Mouse (Mus musculus): ENCODE results near the gene Diaph3. TPM values are rescaled to one million over a fixed set of nuclear protein-coding genes. Genes with fewer than 3 reads are reported as not detected.

Gene Diaph3
- total and polyA plus RNA-seq, 3 experiments = 16.2 to 36.9 (median 17.5) TPM

DNA sequence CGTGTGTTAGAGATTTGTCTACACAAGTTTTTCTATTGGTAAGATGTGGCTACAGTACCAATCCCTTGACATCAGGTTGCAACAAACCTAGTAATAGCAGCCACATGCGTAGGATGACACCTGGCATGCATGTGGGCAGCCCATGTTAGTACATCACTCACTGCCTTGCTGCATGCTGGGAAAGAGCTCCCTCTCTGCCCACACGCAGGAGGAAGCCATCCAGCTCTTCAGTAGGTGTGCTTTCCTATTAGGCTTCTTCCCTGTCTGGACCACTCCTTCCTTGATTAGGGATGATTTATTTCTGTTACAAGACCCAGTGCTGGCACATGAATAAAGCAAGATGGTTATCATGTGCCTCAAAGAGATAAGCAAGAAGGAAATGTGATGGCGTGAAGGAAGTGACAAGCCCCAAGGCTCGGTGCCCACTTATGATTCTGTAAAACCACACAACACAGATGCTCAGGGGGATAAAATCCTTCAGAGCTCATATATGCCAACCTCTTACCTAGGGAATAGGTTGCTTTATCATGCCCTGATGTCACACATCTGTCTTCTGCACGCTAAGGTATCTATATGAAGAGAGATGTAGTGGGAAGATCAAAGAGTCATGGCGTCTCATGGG is 494.4 kb downstream of the Diaph3 start:
- no peaks in the 10 kb centered on the region for H3K9me3 ChIP-seq (replicated peaks; ENCODE audit: low read length)
- no peak overlapping the region for H3K4me3 ChIP-seq (replicated peaks in 1 of 3; ENCODE audit: low read depth in 2 of 3, low read length in 2 of 3, poor library complexity in 1 of 3)
- H3K4me2 ChIP-seq (ENCODE audit: insufficient read depth, low read depth, poor library complexity, severe bottlenecking) = no peak overlapping the region
- no peak overlapping the region for H3K27ac ChIP-seq (ENCODE audit: insufficient read depth, low read depth)
- H3K79me2 ChIP-seq (replicated peaks; ENCODE audit: control insufficient read depth, extremely low read depth, insufficient read depth, poor library complexity, severe bottlenecking) = no peaks in the 10 kb centered on the region
- dilution Hi-C loops (cut with MboI; ENCODE audit: extremely low pct_ligation_motif_present, extremely low pct_unique_long_range_greater_than_20kb, low sequenced_read_pairs) (no loop called here), in situ Hi-C loops (cut with MboI; ENCODE audit: low pct_ligation_motif_present, low pct_unique_long_range_greater_than_20kb, low sequenced_read_pairs) (no loop called here)
- H3K36me3 ChIP-seq (replicated peaks in 1 of 2; ENCODE audit: control insufficient read depth in 1 of 2, insufficient read depth in 1 of 2, low read length in 1 of 2) = no peaks in the 10 kb centered on the region
- TF ChIP-seq ZMIZ1 (IDR thresholded peaks at IDR 0.05; ENCODE audit: low read depth, low read length) (no peak), USF1 (IDR thresholded peaks at IDR 0.05; ENCODE audit: low read depth, low read length) (no peak), CTCF (conservative IDR thresholded peaks at IDR 0.05 in 1 of 2, IDR thresholded peaks at IDR 0.05 in 1 of 2; ENCODE audit: low read depth in 2 of 2, low read length in 2 of 2) (no peak), ELF1 (IDR thresholded peaks at IDR 0.05; ENCODE audit: low read depth, low read length) (no peak), CHD2 (IDR thresholded peaks at IDR 0.05; ENCODE audit: low read length) (no peak), ZKSCAN1 (IDR thresholded peaks at IDR 0.05; ENCODE audit: borderline replicate concordance, low read depth, low read length) (no peak), ZC3H11A (IDR thresholded peaks at IDR 0.05; ENCODE audit: low read depth, low read length) (no peak), SMC3 (IDR thresholded peaks at IDR 0.05; ENCODE audit: low read depth, low read length) (no peak), TBP (conservative IDR thresholded peaks at IDR 0.05; ENCODE audit: low read depth, low read length) (no peak), JUND (conservative IDR thresholded peaks at IDR 0.05; ENCODE audit: low read depth, low read length) (no peak), KAT2A (IDR thresholded peaks at IDR 0.05; ENCODE audit: insufficient replicate concordance, low read length) (no peak), ETS1 (conservative IDR thresholded peaks at IDR 0.05; ENCODE audit: low read depth, low read length) (no peak), MYC (IDR thresholded peaks at IDR 0.05; ENCODE audit: low read depth, low read length) (no peak), IRF4 (IDR thresholded peaks at IDR 0.05; ENCODE audit: low read depth, low read length) (no peak), NRF1 (IDR thresholded peaks at IDR 0.05; ENCODE audit: low read depth, low read length) (no peak), BHLHE40 (IDR thresholded peaks at IDR 0.05; ENCODE audit: low read depth, low read length) (no peak), POLR2A (IDR thresholded peaks at IDR 0.05; ENCODE audit: low read depth, low read length) (no peak), PAX5 (IDR thresholded peaks at IDR 0.05; ENCODE audit: low read length) (no peak)
- no peak overlapping the region for H3K9ac ChIP-seq (ENCODE audit: insufficient read depth, low read depth)
- peaks cover 0 to 5% of the 10 kb centered on the region in 2 experiments; a peak in 1 of 4 replicates for H3K4me1 ChIP-seq (ENCODE audit: control insufficient read depth in 1 of 2, insufficient read depth in 2 of 2)
- no peak for DNase-seq (ENCODE audit: extremely low read depth)
- H3K27me3 ChIP-seq (replicated peaks) = no peaks in the 10 kb centered on the region

DNA sequence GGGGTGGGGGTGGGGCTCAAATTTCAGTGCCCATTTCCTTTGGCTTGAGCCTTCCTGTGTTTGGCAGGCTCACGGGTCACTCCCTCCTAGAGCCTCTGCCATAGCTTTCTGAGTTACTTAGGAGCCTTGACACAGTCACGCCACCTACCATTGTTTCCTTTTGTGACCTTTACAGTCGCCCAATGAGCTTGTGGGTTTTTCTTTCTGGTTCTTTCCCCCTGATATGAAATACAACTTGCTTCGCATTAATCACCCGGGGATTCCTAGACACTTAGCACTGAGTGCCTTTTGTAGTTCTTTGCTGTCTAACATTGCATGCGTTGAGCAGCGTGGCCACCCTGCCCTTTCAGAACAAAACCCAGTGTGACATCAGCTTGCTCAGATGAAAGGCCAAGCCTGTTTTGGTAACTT is 498.2 kb downstream of the Diaph3 start:
- dilution Hi-C loops (cut with MboI; ENCODE audit: extremely low pct_ligation_motif_present, extremely low pct_unique_long_range_greater_than_20kb, low sequenced_read_pairs) = no loop called here
- Histone ChIP-seq H3K36me3 (replicated peaks in 1 of 2; ENCODE audit: control insufficient read depth in 1 of 2, insufficient read depth in 1 of 2, low read length in 1 of 2) (no peaks in the 10 kb centered on the region), H3K27ac (ENCODE audit: insufficient read depth, low read depth) (no peak overlapping the region), H3K79me2 (replicated peaks; ENCODE audit: control insufficient read depth, extremely low read depth, insufficient read depth, poor library complexity, severe bottlenecking) (no peaks in the 10 kb centered on the region), H3K9ac (ENCODE audit: insufficient read depth, low read depth) (no peak overlapping the region), H3K9me3 (replicated peaks; ENCODE audit: low read length) (no peaks in the 10 kb centered on the region), H3K4me3 (replicated peaks in 1 of 3; ENCODE audit: low read depth in 2 of 3, low read length in 2 of 3, poor library complexity in 1 of 3) (no peak overlapping the region), H3K4me2 (ENCODE audit: insufficient read depth, low read depth, poor library complexity, severe bottlenecking) (no peak overlapping the region; the same call in none of the 2 replicates), H3K4me1 (ENCODE audit: control insufficient read depth in 1 of 2, insufficient read depth in 2 of 2) (peaks cover 0 to 5% of the 10 kb centered on the region in 2 experiments; a peak in 1 of 4 replicates), H3K27me3 (replicated peaks) (no peaks in the 10 kb centered on the region)
- TF ChIP-seq ZKSCAN1 (IDR thresholded peaks at IDR 0.05; ENCODE audit: borderline replicate concordance, low read depth, low read length) (no peak), TCF12 (IDR thresholded peaks at IDR 0.05; ENCODE audit: low read depth, low read length) (no peak), MYC (IDR thresholded peaks at IDR 0.05; ENCODE audit: low read depth, low read length) (no peak), ZC3H11A (IDR thresholded peaks at IDR 0.05; ENCODE audit: low read depth, low read length) (no peak), MAFK (IDR thresholded peaks at IDR 0.05; ENCODE audit: insufficient replicate concordance, low read length) (no peak), MXI1 (IDR thresholded peaks at IDR 0.05; ENCODE audit: low read depth, low read length) (no peak), JUN (IDR thresholded peaks at IDR 0.05; ENCODE audit: insufficient read depth, low read depth, low read length) (no peak), EP300 (IDR thresholded peaks at IDR 0.05; ENCODE audit: low read length) (no peak), USF1 (IDR thresholded peaks at IDR 0.05; ENCODE audit: low read depth, low read length) (no peak), SIN3A (IDR thresholded peaks at IDR 0.05; ENCODE audit: low read length) (no peak), BHLHE40 (IDR thresholded peaks at IDR 0.05; ENCODE audit: low read depth, low read length) (no peak), IRF4 (IDR thresholded peaks at IDR 0.05; ENCODE audit: low read depth, low read length) (no peak), CTCF (conservative IDR thresholded peaks at IDR 0.05 in 1 of 2, IDR thresholded peaks at IDR 0.05 in 1 of 2; ENCODE audit: low read depth in 2 of 2, low read length in 2 of 2) (no peak), E2F4 (IDR thresholded peaks at IDR 0.05; ENCODE audit: insufficient replicate concordance, low read depth, low read length) (no peak), RAD21 (IDR thresholded peaks at IDR 0.05; ENCODE audit: low read depth, low read length) (no peak), ELF1 (IDR thresholded peaks at IDR 0.05; ENCODE audit: low read depth, low read length) (no peak), CHD1 (IDR thresholded peaks at IDR 0.05; ENCODE audit: low read depth, low read length) (no peak), POLR2A (IDR thresholded peaks at IDR 0.05; ENCODE audit: low read depth, low read length) (no peak), GABPA (IDR thresholded peaks at IDR 0.05; ENCODE audit: insufficient replicate concordance, low read depth, low read length) (no peak), JUND (conservative IDR thresholded peaks at IDR 0.05; ENCODE audit: low read depth, low read length) (no peak)
- DNase-seq (ENCODE audit: extremely low read depth) = no peak
- in situ Hi-C loops (cut with MboI; ENCODE audit: low pct_ligation_motif_present, low pct_unique_long_range_greater_than_20kb, low sequenced_read_pairs) = no loop called here
